In genomic region chr9:123113931-123114330, GRCm38 (mm10) we compare ENCODE assay signal across 8 mouse cellular contexts. TPM values are rescaled to one million over a fixed set of nuclear protein-coding genes. Genes with fewer than 3 reads are reported as not detected.
A peak's percentile ranks its signal among the peaks of the same experiment; 100 is the strongest.
DNase-seq lines count a peak whose midpoint lies in the region; ATAC-seq and TF ChIP-seq lines count a peak whose summit lies in the region.

No protein-coding gene starts in this region.

- H3K27ac ChIP-seq in embryonic facial prominence, embryonic 14.5 days (replicated peaks; ENCODE audit: low read depth, low read length) = peak overlapping the region; percentile 92; the same call in 1 of the 2 replicates
- no peak overlapping the region for H3K27ac ChIP-seq in limb, embryonic 12.5 days
- peak overlapping the region; percentile 75; the same call in 1 of the 2 replicates for H3K27ac ChIP-seq in small intestine, adult 2 months (ENCODE audit: insufficient read depth, low read depth, low read length)

- peak overlapping the region; percentile 19 for H3K4me3 ChIP-seq in lung, adult 2 months (replicated peaks; ENCODE audit: extremely low read depth, low read depth, low read length)
- peak overlapping the region; percentile 90 for H3K4me3 ChIP-seq in embryonic facial prominence, embryonic 14.5 days (ENCODE audit: low read depth, low read length)
- H3K4me3 ChIP-seq in limb, embryonic 12.5 days (replicated peaks) = peak overlapping the region; percentile 91
- no peak overlapping the region for H3K4me3 ChIP-seq in small intestine, adult 2 months (ENCODE audit: low read depth, low read length)

- H3K4me2 ChIP-seq in embryonic facial prominence, embryonic 14.5 days (ENCODE audit: low read depth, low read length) = peak overlapping the region; percentile 72
- peak overlapping the region; percentile 81 for H3K4me2 ChIP-seq in limb, embryonic 12.5 days

- H3K4me1 ChIP-seq in lung, adult 2 months (ENCODE audit: control insufficient read depth, insufficient read depth, low read length) = peaks cover 4% of the 10 kb centered on the region
- peaks cover 11% of the 10 kb centered on the region; the same call in 1 of the 2 replicates for H3K4me1 ChIP-seq in embryonic facial prominence, embryonic 14.5 days (ENCODE audit: control insufficient read depth, insufficient read depth, low read length)
- peaks cover 20% of the 10 kb centered on the region for H3K4me1 ChIP-seq in limb, embryonic 12.5 days (replicated peaks)
- peaks cover 5% of the 10 kb centered on the region; the same call in 1 of the 2 replicates for H3K4me1 ChIP-seq in small intestine, adult 2 months (ENCODE audit: control insufficient read depth, insufficient read depth, insufficient read length, low read length)

- no peak for TF ChIP-seq POLR2A in lung, adult 2 months (IDR thresholded peaks at IDR 0.05; ENCODE audit: borderline replicate concordance, extremely low read depth, low read depth, low read length)
- TF ChIP-seq POLR2A in small intestine, adult 2 months (IDR thresholded peaks at IDR 0.05; ENCODE audit: low read depth, low read length) = no peak

- peak overlapping the region; percentile 94 for H3K9ac ChIP-seq in embryonic facial prominence, embryonic 14.5 days (ENCODE audit: low read depth, low read length)
- H3K9ac ChIP-seq in limb, embryonic 12.5 days (replicated peaks) = peak overlapping the region; percentile 94; the same call in 1 of the 2 replicates

- peaks cover 17% of the 10 kb centered on the region for H3K36me3 ChIP-seq in embryonic facial prominence, embryonic 14.5 days (ENCODE audit: control insufficient read depth, insufficient read depth, low read length)
- H3K36me3 ChIP-seq in limb, embryonic 12.5 days = peaks cover 31% of the 10 kb centered on the region
- peaks cover 6% of the 10 kb centered on the region for H3K36me3 ChIP-seq in small intestine, adult 2 months (ENCODE audit: control insufficient read depth, insufficient read depth, low read length)

- H3K9me3 ChIP-seq in embryonic facial prominence, embryonic 14.5 days (ENCODE audit: control insufficient read depth, low read length) = no peaks in the 10 kb centered on the region
- no peaks in the 10 kb centered on the region for H3K9me3 ChIP-seq in limb, embryonic 12.5 days

- WGBS in lung, adult 2 months = 47% methylated on average over 6 of the region's 6 CpGs
- 59% methylated on average over 6 of the region's 6 CpGs for WGBS in embryonic facial prominence, embryonic 14.5 days
- 77% methylated on average over 6 of the region's 6 CpGs for WGBS in limb, embryonic 12.5 days
- 16% methylated on average over 6 of the region's 6 CpGs for WGBS in small intestine, adult 2 months

- no peak for ATAC-seq in embryonic facial prominence, embryonic 14.5 days (ENCODE audit: low read depth)
- no peak for ATAC-seq in limb, embryonic 12.5 days (ENCODE audit: insufficient number of reproducible peaks, insufficient read depth, low FRiP score, low TSS enrichment, low read depth)
- no peak for ATAC-seq in frontal cortex, adult (ENCODE audit: low TSS enrichment)

- no peak for TF ChIP-seq CTCF in lung, adult 2 months (IDR thresholded peaks at IDR 0.05; ENCODE audit: insufficient read depth, low read length)
- no peak for TF ChIP-seq CTCF in small intestine, adult 2 months (IDR thresholded peaks at IDR 0.05; ENCODE audit: extremely low read depth, insufficient read length, insufficient replicate concordance, low read depth, low read length)

- H3K27me3 ChIP-seq in embryonic facial prominence, embryonic 14.5 days (replicated peaks; ENCODE audit: control insufficient read depth, insufficient read depth, low read length) = no peaks in the 10 kb centered on the region
- H3K27me3 ChIP-seq in limb, embryonic 12.5 days = no peaks in the 10 kb centered on the region
- H3K27me3 ChIP-seq in small intestine, adult 2 months (ENCODE audit: control insufficient read depth, insufficient read depth, low read length) = no peaks in the 10 kb centered on the region

- DNase-seq in lung, adult 2 months = no peak
- DNase-seq in lung, postnatal 4 days = no peak
- peak; percentile 7 for DNase-seq in embryonic facial prominence, embryonic 14.5 days (ENCODE audit: low spot score)
- no peak for DNase-seq in urinary bladder, postnatal 36 days (ENCODE audit: low spot score in 2 of 2)
- DNase-seq in frontal cortex, postnatal 36 days (ENCODE audit: low spot score in 2 of 2) = no peak

RNA-seq across cellular contexts. Expression of gene Exosc7, which starts 0.9 kb away (rescaled TPM):
- 57.4 and 80.6 TPM in 2 replicates for polyA plus RNA-seq in lung, adult 2 months (2012; rRNA removed)
- polyA plus RNA-seq in embryonic facial prominence, embryonic 14.5 days (2014; fragmentation: Nextera tagmentation; extraction: Ambion mirVana) = 84.2 and 100 TPM in 2 replicates
- 85.7 and 88.2 TPM in 2 replicates for polyA plus RNA-seq in limb, embryonic 12.5 days (2016; fragmentation: Nextera tagmentation; extraction: Ambion mirVana)
- polyA plus RNA-seq in small intestine, adult 2 months (2012; rRNA removed) = 8.6 and 14.6 TPM in 2 replicates

RNA-seq across cellular contexts. Expression of gene Zdhhc3, which starts 0.9 kb away (rescaled TPM):
- polyA plus RNA-seq in lung, adult 2 months (2012; rRNA removed) = 253 and 404 TPM in 2 replicates
- 51.2 and 57.4 TPM in 2 replicates for polyA plus RNA-seq in embryonic facial prominence, embryonic 14.5 days (2014; fragmentation: Nextera tagmentation; extraction: Ambion mirVana)
- polyA plus RNA-seq in limb, embryonic 12.5 days (2016; fragmentation: Nextera tagmentation; extraction: Ambion mirVana) = 74.4 TPM in 2 replicates
- polyA plus RNA-seq in small intestine, adult 2 months (2012; rRNA removed) = 123 and 320 TPM in 2 replicates

RNA-seq across cellular contexts. Expression of gene Clec3b, which starts 36.8 kb away (rescaled TPM):
- polyA plus RNA-seq in lung, adult 2 months (2012; rRNA removed) = 151 and 180 TPM in 2 replicates
- polyA plus RNA-seq in embryonic facial prominence, embryonic 14.5 days (2014; fragmentation: Nextera tagmentation; extraction: Ambion mirVana) = 2.9 TPM in 2 replicates
- polyA plus RNA-seq in limb, embryonic 12.5 days (2016; fragmentation: Nextera tagmentation; extraction: Ambion mirVana) = not detected in 2 replicates
- polyA plus RNA-seq in small intestine, adult 2 months (2012; rRNA removed) = 34.7 and 37.4 TPM in 2 replicates
